Mouse (Mus musculus) c-Kit-positive CD71-positive TER-119-negative erythroid progenitor cells, embryonic 14.5 days (primary cell): ENCODE measurements around the gene Noto.
A peak's percentile ranks its signal among the peaks of the same experiment; 100 is the strongest.

Experiments used
- DNase-seq: peaks from one replicate; pipeline ENCODE4 v3.0.0-alpha.2; 2013; ENCODE audit warnings: low read depth

Gene Noto

DNA sequence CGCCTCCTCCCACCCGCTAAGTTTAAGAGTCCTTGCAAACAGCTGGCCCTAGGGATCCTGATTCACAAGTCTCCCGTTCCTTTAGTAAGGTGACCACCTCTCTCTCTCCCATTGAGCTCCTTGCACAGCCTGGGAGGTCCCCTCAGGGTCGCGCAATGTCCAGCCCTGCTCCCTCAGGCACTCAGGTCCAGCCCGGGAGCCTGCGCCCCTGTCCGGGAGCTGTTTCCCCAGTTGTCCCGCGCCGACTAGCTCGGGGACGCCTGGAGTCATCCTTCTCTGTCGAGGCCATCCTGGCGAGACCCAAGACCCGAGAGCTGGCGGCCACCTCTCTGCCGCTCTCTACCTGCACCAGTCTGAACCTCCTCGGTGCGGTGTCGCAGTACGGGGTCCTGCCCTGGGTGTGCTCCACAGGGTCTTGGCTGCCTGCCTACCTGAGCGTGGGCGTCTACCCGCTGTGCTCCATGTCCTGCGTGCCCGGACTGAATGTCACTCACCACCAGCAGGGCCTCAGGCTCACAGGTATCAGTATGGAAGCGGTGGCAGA, at the start of gene Noto:
Gene Noto (plus strand): TSS at position 51 of the 544 bp plus-strand sequence.
- no peak for DNase-seq

GRCm38 (mm10) chr6:85373951-85374733, 49.5 kb upstream of the Noto start, which contains the start of gene Rab11fip5:
Gene Rab11fip5, minus strand, starts transcription at chr6:85374634.
- no peak for DNase-seq

DNA sequence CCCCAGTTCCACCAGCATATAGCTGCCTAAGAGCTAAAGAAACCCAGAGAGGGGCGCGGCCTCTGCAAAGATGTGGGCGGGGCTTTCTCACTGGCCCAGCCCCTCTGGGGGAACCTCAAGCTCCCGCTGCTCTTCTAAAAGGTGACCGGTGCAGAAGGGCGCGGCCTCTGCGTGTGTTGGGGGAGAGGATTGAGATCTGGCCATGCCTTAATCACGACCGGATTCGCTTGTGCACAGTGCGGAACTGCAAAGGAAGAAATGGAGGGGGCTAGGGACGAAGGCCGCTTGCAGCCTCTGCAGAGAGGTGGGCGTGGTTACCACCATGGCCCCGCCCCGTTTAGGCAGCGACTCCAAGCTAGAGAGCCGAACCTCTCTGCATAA, 49.0 kb upstream of the Noto start:
- DNase-seq: peak; percentile 96

DNA sequence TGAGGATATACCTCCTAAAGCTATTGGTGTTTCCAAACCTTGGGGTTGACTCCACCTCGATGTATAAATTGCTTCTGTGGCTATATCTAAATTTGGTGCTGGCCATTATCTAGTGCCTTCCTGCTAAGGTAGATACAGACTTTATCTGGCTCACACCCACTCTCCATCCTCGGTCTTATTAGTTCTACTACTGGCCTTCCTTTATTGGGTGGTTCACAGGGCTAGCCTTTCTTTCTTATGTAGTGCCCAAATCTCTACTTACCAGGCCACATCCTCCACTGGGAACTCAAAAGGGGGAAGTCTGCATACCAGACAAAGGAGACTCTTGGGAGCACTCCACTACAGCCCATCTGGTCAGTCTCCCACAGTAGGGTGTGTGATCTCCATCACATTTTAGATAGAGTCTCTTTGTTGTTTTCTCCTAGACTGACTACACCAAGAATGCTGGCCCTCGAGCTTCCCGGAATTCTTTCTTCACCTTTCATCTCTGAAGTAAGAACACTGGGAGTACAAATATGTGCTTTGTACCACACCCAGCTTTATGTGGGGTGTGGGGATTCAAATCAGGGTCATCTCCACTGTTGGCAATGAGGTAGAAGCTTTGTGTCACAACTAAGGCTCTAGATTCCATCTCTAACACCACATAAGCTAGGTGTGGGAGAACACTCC, 46.5 kb upstream of the Noto start:
- peak; percentile 50 for DNase-seq

DNA sequence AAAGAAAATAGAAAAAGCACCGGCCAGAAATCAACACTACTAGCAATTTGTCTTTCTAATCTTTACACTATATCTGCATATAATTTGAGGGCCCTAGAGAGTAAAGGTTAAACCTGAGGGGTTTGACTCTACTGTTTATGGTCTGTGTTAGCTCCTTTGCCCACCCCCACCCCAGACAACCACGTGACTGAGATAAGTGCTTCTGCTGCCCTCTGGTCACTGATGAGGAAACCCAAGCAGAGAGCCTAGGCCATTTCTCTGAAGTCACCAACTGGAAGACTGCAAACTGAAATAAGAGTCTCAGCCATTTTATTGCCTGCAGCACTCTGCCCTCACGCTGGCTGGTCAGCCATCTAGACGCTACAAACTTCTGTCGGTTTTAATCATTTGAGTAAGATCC, 45.8 kb upstream of the Noto start:
- no peak for DNase-seq

DNA sequence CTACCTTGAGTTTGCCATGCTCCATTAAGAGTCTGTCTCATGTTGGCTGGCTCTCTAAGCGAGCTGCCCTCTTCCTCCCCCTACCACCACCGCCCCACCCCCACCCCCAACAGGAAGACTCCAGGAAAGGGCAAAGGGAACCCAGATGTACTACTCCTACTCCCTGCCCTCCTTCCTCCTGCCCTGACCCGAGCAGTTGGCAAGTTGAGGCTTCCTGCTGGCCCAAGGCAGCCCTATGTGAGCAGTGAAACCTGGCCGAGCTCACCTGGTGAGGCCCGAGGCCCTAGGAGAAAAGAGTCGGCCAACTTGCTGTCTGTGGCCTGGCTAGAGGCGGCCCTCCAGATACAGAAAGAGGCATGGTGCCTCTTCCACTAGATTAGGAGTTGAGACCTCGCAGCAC, 45.1 kb upstream of the Noto start:
- no peak for DNase-seq

- peak; percentile 76 for DNase-seq
These were observed 43.3 kb upstream of the Noto start for GRCm38 (mm10) chr6:85380201-85380900.

- no peak for DNase-seq
These were observed 42.6 kb upstream of the Noto start for GRCm38 (mm10) chr6:85380901-85381647.

- no peak for DNase-seq
These were observed 42.1 kb upstream of the Noto start for GRCm38 (mm10) chr6:85381648-85382020.

GRCm38 (mm10) chr6:85382791-85383190, 40.9 kb upstream of the Noto start:
- no peak for DNase-seq

DNA sequence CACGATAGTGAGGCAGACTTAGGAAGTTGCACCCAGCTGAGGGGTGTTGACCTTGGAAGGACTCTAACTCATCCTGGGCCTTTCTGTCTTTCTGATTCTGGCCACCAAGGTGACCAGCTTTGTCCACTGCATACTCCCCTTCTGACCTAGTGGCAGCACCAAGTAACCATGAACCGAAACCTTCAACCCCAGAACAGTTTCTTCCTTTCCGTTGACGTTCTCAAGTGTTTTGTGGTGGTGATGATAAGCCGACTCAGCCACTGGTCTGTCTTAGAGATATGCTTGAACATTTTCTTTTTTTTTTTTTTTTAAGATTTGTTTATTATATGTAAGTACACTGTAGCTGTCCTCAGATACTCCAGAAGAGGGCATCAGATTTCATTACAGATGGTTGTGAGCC, 35.1 kb upstream of the Noto start:
- no peak for DNase-seq

DNA sequence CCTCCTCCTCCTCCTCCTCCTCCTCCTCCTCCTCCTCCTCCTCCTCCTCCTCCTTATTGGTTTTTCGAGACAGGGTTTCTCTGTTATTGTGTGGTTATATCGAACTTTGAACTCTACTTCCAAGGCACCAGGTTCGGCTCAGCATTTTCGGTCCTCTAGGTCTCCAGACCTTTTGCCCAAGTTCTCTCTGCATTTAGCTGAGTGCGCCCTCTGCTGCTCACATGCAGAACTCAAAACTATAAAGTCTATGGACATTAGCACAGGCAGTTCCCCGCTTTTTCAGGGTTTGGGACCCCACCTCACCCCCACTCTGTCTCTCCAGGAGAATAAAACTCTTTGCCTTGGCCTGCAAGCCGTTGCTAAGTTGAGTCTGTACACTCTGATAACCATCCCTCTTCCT, 31.9 kb upstream of the Noto start:
- DNase-seq: peak; percentile 45

GRCm38 (mm10) chr6:85395360-85395759, 28.3 kb upstream of the Noto start:
- DNase-seq: no peak

DNA sequence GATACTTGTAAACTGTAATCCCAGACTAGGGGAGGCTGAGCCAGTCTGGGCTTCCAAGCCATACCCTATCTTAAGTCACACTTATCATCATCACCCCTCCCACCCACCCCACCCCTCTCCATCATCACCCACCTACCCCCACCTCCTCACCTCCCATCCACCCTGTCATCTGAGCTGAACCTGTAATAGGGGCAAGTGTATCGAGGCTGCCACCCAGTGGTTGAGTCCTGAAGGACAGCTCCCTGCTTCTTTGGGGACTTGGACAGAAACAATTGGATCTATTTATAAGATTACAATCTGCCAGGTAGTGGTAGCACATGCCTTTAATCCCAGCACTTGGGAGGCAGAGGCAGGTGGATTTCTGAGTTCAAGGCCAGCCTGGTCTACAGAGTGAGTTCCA, 26.5 kb upstream of the Noto start:
- DNase-seq: peak; percentile 42

GRCm38 (mm10) chr6:85399715-85400114, 24.0 kb upstream of the Noto start:
- DNase-seq: no peak

DNA sequence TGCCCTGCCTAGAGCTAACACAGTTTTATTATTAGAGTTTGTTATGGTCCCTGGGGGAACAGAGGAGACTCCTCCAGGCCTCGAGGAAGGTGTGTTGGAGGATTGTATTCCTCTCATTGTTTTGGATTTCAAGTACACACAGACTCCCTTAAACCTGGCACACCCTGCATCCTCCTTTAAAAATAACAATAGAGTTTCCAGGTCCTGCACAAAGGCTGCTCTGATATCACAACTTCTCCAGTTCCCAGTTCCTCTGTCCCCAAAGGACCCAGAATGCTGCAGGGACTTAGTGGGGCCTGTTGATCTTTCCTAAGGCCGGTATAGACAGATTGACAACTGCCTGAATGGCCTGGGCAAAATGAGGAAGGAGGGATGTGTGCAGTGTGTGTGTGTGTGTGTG, 21.1 kb upstream of the Noto start:
- no peak for DNase-seq

- no peak for DNase-seq
These were observed 20.6 kb upstream of the Noto start for GRCm38 (mm10) chr6:85403039-85403438.

DNA sequence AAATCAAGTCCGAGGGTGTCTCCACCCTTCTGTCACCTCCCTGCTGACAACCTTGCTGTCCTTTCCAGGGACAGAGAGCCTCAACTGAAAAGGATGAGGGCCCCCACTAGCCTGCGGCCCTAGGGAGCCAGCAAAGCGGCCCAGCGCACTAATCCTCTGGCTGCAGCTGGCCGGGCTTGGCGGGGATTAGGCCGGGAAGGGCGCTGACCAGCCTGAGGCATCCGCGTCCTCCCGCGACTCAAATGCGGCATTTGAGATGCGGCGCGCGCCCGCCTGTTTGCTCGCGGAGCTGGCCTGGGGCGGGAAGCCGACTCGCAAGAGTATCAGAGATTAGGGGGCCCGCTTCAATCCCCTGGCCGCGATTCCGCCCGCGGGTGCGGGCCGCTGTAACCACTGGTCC, 14.7 kb upstream of the Noto start:
- DNase-seq: no peak

DNA sequence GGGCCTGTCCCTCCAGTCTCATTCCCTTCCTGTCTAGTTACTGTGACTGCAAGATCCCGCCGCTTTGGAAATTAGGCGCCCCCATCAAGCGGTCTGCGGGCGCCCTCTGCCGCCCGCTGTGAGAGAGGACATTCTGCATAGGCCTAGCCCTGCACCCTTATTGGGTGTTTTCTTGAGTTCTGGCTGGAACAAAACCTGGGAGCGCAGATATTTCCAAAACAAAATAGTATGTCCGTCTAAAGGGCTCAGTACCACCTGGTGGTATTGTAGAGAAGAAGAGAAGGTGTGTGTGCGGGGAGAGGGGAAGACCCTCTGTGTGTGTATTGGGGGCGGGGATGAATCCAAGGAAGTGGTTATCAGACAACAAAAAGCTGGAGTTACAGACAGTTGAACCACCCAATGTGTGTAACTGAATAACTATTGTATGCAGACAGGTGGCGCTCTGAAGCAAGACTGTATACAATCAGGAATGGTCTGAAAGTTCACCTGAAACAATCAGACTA, 12.9 kb upstream of the Noto start:
- peak; percentile 51 for DNase-seq

GRCm38 (mm10) chr6:85415829-85416228, 7.9 kb upstream of the Noto start:
- no peak for DNase-seq

DNA sequence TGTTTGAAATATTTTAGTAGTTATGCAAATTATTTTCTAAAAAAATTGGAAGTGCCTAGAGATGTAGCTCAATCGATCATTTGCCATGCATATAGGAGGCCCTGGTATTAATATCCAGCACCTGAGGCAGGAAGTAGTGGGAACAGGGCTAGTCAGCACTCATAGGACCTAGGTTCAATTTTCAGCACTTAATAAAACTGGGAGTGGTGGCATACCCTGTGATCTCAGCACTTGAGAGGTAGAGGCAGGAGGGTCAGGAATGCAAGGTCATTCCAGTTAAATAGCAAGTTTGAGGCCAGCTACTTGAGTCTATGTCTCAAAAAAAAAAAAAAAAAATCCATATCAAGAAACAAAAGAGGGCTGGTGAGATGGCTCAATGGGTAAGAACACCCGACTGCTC, 4.5 kb upstream of the Noto start:
- DNase-seq: no peak
